Mouse (Mus musculus) embryonic facial prominence, embryonic 15.5 days (tissue): ENCODE results near the gene Clptm1. TPM values are rescaled to one million over a fixed set of nuclear protein-coding genes. Genes with fewer than 3 reads are reported as not detected.
"Not testable (repeated sequence)": the region's sequence is repeated elsewhere in the genome, so short reads cannot be mapped to it uniquely, and the experiment has no call there.

ENCODE experiments used
- ATAC-seq: fragments of 200-750 bp; cut with Nextera tagmentation; 2 replicates; pipeline ENCODE4 v1.8.0; 2017; ENCODE audit warnings: low read depth, moderate TSS enrichment; ENCODE audit not compliant: insufficient number of reproducible peaks, low FRiP score, low TSS enrichment
- H3K27ac ChIP-seq: fragments of 300-500 bp; sonication (generic); replicated peaks from 2 replicates; pipeline ENCODE4 v1.5.1; 2015; ENCODE audit warnings: mild to moderate bottlenecking, inconsistent platforms
- H3K27me3 ChIP-seq: fragments of 300-500 bp; sonication (generic); 2 replicates; pipeline ENCODE4 v1.6.1; 2015; ENCODE audit warnings: inconsistent platforms
- H3K36me3 ChIP-seq: fragments of 300-500 bp; sonication (generic); 2 replicates; pipeline ENCODE4 v1.6.1; 2015; ENCODE audit warnings: mild to moderate bottlenecking, inconsistent platforms
- H3K4me1 ChIP-seq: fragments of 300-500 bp; sonication (generic); 2 replicates; pipeline ENCODE4 v1.6.1; 2015; ENCODE audit warnings: inconsistent platforms
- H3K4me2 ChIP-seq: fragments of 300-500 bp; sonication (generic); replicated peaks from 2 replicates; pipeline ENCODE4 v1.6.1; 2015; ENCODE audit warnings: mild to moderate bottlenecking, inconsistent platforms
- H3K4me3 ChIP-seq: fragments of 300-500 bp; sonication (generic); replicated peaks from 2 replicates; pipeline ENCODE4 v1.5.1; 2015; ENCODE audit warnings: mild to moderate bottlenecking, inconsistent platforms
- H3K9ac ChIP-seq: fragments of 300-500 bp; sonication (generic); 2 replicates; pipeline ENCODE4 v1.6.1; 2015; ENCODE audit warnings: inconsistent platforms
- H3K9me3 ChIP-seq: fragments of 300-500 bp; sonication (generic); replicated peaks from 2 replicates; pipeline ENCODE4 v1.6.1; 2016; ENCODE audit warnings: inconsistent platforms
- WGBS: fragments of 180-500 bp; shearing (Covaris S2); methylation state at CpG from one replicate; pipeline ENCODE4 v1.1.7; 2015; 5-methylcytosine and 5-hydroxymethylcytosine counted together
- polyA plus RNA-seq: library from polyadenylated mRNA; unstranded; fragments of >200 nt; fragmentation: Nextera tagmentation; extraction: Ambion mirVana; gene quantifications from 2 replicates; pipeline ENCODE4 v1.2.1, GENCODE M21; 2015

The Clptm1 gene
- polyA plus RNA-seq, 1 experiment from 2014 or later, result 89.1 TPM

DNA sequence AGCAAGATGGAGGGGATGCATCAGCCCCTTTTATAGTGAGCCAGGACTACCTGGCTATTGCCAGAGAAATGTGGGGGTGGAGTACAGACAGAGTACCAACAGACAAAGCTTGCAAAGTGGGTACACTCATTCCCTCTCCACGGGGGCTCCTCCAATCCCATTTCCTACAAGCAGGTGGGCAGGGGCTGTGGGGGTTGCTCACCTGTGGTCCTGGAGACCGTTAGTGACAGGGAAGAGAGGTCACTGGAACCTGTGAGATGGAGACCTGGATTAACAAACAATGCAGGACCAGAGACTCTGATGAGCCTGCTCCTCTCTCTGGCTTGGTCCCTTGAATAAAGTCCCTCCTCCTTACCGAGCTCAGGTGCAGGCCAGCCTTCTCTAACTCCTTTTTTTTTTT lies 37.1 kb downstream of the Clptm1 start:
- Histone ChIP-seq H3K36me3 (peaks cover 13% of the 10 kb centered on the region; the same call in 1 of the 2 replicates), H3K9ac (no peak overlapping the region), H3K9me3 (no peaks in the 10 kb centered on the region), H3K27ac (no peak overlapping the region), H3K4me3 (peak overlapping the region; percentile 71), H3K27me3 (no peaks in the 10 kb centered on the region), H3K4me1 (peaks cover 5% of the 10 kb centered on the region; the same call in 1 of the 2 replicates), H3K4me2 (peak overlapping the region; percentile 96; the same call in 1 of the 2 replicates)
- no peak for ATAC-seq
- WGBS, result 69% methylated on average over 3 of the region's 3 CpGs

DNA sequence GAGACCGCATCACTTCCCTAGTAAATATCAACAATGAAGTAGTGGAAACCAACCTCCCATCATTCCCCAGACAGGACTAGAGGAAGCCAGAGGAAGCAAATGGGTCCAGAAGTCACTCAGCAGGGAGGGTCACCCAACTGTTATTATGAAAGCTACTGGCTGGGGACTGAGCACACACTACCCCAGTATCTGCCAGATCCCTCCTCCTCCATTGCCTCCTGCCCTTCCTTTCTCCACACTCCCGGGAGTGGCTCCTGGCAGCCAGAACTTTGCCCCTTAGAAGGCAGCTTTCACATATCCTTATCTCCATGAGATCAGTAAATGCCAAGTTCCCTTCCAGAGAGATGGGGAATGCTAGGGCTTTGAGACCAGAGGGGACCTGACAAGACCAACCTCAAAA lies 41.4 kb downstream of the Clptm1 start:
- no peaks in the 10 kb centered on the region for H3K36me3 ChIP-seq
- no peak for ATAC-seq
- WGBS, result 67% methylated on average over 2 of the region's 2 CpGs
- H3K27ac ChIP-seq, result no peak overlapping the region
- H3K9me3 ChIP-seq, result no peaks in the 10 kb centered on the region
- H3K4me2 ChIP-seq, result no peak overlapping the region
- H3K4me3 ChIP-seq, result no peak overlapping the region
- peaks cover 6% of the 10 kb centered on the region for H3K4me1 ChIP-seq
- no peak overlapping the region for H3K9ac ChIP-seq
- no peaks in the 10 kb centered on the region for H3K27me3 ChIP-seq

- ATAC-seq, result no peak
- Histone ChIP-seq H3K9me3 (no peaks in the 10 kb centered on the region), H3K9ac (no peak overlapping the region), H3K27me3 (no peaks in the 10 kb centered on the region), H3K4me2 (no peak overlapping the region), H3K36me3 (no peaks in the 10 kb centered on the region), H3K4me1 (peaks cover 6% of the 10 kb centered on the region), H3K4me3 (no peak overlapping the region), H3K27ac (no peak overlapping the region)
- 25% methylated on average over 6 of the region's 6 CpGs for WGBS
These were observed 42.6 kb downstream of the Clptm1 start for GRCm38 (mm10) chr7:19622241-19622640.

- Histone ChIP-seq H3K9me3 (no peaks in the 10 kb centered on the region), H3K4me1 (peaks cover 6% of the 10 kb centered on the region), H3K27ac (no peak overlapping the region), H3K9ac (no peak overlapping the region), H3K36me3 (peaks cover 7% of the 10 kb centered on the region; the same call in 1 of the 2 replicates), H3K4me2 (no peak overlapping the region), H3K27me3 (no peaks in the 10 kb centered on the region), H3K4me3 (no peak overlapping the region)
- 84% methylated on average over 7 of the region's 7 CpGs for WGBS
- no peak for ATAC-seq
These were observed 44.0 kb downstream of the Clptm1 start for GRCm38 (mm10) chr7:19620811-19621210.

- Histone ChIP-seq H3K27ac (peak overlapping the region; percentile 53; the same call in 1 of the 2 replicates), H3K4me3 (peak overlapping the region; percentile 37), H3K9ac (no peak overlapping the region), H3K4me1 (peaks cover 6% of the 10 kb centered on the region), H3K9me3 (no peaks in the 10 kb centered on the region), H3K36me3 (peaks cover 12% of the 10 kb centered on the region; the same call in 1 of the 2 replicates), H3K4me2 (peak overlapping the region; percentile 55), H3K27me3 (no peaks in the 10 kb centered on the region)
- WGBS, result 5% methylated on average over 35 of the region's 35 CpGs
- peak; percentile 82 for ATAC-seq
These were observed 45.6 kb downstream of the Clptm1 start for GRCm38 (mm10) chr7:19619004-19619801.

GRCm38 (mm10) chr7:19615036-19615577 lies 49.7 kb downstream of the Clptm1 start:
- H3K27ac ChIP-seq, result no peak overlapping the region
- no peak overlapping the region for H3K9ac ChIP-seq
- ATAC-seq, result no peak
- 83% methylated on average over 12 of the region's 12 CpGs for WGBS
- no peak overlapping the region for H3K4me3 ChIP-seq
- no peak overlapping the region for H3K4me2 ChIP-seq
- no peaks in the 10 kb centered on the region for H3K9me3 ChIP-seq
- H3K36me3 ChIP-seq, result peaks cover 43% of the 10 kb centered on the region
- H3K4me1 ChIP-seq, result peaks cover 6% of the 10 kb centered on the region
- H3K27me3 ChIP-seq, result no peaks in the 10 kb centered on the region

- Histone ChIP-seq H3K27ac (no peak overlapping the region), H3K4me1 (no peaks in the 10 kb centered on the region), H3K9me3 (no peaks in the 10 kb centered on the region), H3K9ac (no peak overlapping the region), H3K36me3 (peaks cover 44% of the 10 kb centered on the region), H3K4me3 (no peak overlapping the region), H3K27me3 (no peaks in the 10 kb centered on the region), H3K4me2 (no peak overlapping the region)
- ATAC-seq, result no peak
- WGBS, result 77% methylated on average over 5 of the region's 5 CpGs
These were observed 53.9 kb downstream of the Clptm1 start for GRCm38 (mm10) chr7:19610969-19611368.

DNA sequence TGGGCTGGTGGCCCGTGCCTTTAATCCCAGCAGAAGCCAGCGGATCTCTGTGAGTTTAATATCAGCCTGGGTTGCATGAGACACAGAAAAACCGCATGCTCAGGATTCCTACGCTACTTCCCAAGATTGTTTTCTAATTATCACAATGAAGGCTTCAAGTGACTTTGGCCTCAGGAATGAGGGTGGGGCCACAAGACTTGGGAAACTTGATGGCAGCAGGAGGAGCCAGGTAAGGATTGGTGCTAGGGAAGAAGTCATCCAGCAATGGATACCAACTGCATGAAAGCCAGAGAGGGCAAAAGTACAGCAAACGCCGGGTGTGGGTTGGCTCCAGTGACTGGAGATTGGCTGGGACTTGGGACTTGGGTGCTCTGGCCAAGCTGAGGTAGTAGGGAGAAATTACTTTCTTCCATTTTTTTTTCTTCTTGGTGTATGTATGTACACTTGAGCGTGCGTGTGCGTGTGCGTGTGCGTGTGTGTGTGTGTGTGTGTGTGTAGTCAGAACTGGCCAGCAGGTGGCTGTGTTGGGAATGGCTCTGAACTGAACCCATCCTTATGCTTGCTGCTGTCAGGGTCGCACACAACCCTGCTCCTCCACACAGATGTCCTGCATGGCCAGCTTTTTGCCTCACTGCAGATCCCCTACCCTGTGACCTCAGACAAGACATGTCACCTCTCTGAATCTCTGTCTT lies 55.0 kb downstream of the Clptm1 start:
- H3K4me2 ChIP-seq, result no peak overlapping the region
- no peak for ATAC-seq
- H3K36me3 ChIP-seq, result peaks cover 39% of the 10 kb centered on the region
- H3K27ac ChIP-seq, result no peak overlapping the region
- no peaks in the 10 kb centered on the region for H3K27me3 ChIP-seq
- H3K9me3 ChIP-seq, result no peaks in the 10 kb centered on the region
- H3K4me1 ChIP-seq, result no peaks in the 10 kb centered on the region
- H3K4me3 ChIP-seq, result no peak overlapping the region
- WGBS, result 87% methylated on average over 12 of the region's 12 CpGs
- no peak overlapping the region for H3K9ac ChIP-seq

- no peak overlapping the region for H3K4me3 ChIP-seq
- no peak overlapping the region for H3K9ac ChIP-seq
- ATAC-seq, result no peak
- no peak overlapping the region for H3K4me2 ChIP-seq
- no peaks in the 10 kb centered on the region for H3K27me3 ChIP-seq
- peaks cover 16% of the 10 kb centered on the region for H3K4me1 ChIP-seq
- H3K36me3 ChIP-seq, result peaks cover 28% of the 10 kb centered on the region
- no peak overlapping the region for H3K27ac ChIP-seq
- 78% methylated on average over 5 of the region's 5 CpGs for WGBS
- H3K9me3 ChIP-seq, result no peaks in the 10 kb centered on the region
These were observed 57.5 kb downstream of the Clptm1 start for GRCm38 (mm10) chr7:19607291-19607690.

- H3K9ac ChIP-seq, result peak overlapping the region; percentile 99; the same call in 1 of the 2 replicates
- WGBS, result 58% methylated on average over 10 of the region's 10 CpGs
- ATAC-seq, H3K9me3 ChIP-seq, H3K27me3 ChIP-seq: not testable (repeated sequence)
- H3K27ac ChIP-seq, result peak overlapping the region; percentile 65; the same call in 1 of the 2 replicates
- H3K4me3 ChIP-seq, result peak overlapping the region; percentile 100
- H3K4me1 ChIP-seq, result peaks cover 33% of the 10 kb centered on the region
- H3K36me3 ChIP-seq, result peaks cover 29% of the 10 kb centered on the region
- H3K4me2 ChIP-seq, result peak overlapping the region; percentile 81
These were observed 60.1 kb downstream of the Clptm1 start for GRCm38 (mm10) chr7:19604606-19605214.
